22 mouse cellular contexts compared by ENCODE assay signal in genomic region chr1:34871170-34871569, GRCm38 (mm10).
"Had no signal": no experiment of that assay in that cellular context is flagged by ENCODE, and none has a peak within 500 bp of the region (broad histone marks: within the 10 kb centered on the region; RNA-seq: fewer than 3 reads in every experiment).

No protein-coding gene starts in this region.

- H3K27ac ChIP-seq: hindbrain, embryonic 13.5 days; hindbrain, embryonic 15.5 days; hindbrain, postnatal 0 days; kidney, embryonic 15.5 days; kidney, postnatal 0 days; limb, embryonic 13.5 days; limb, embryonic 15.5 days; liver, embryonic 14.5 days had no signal

- ATAC-seq: hindbrain, postnatal 0 days; intestine, embryonic 16.5 days had no signal

- DNase-seq: gastrocnemius, postnatal 14 days; gastrocnemius, postnatal 36 days; heart, adult 18-20 months; heart, postnatal 10 days; kidney, adult 11 months; kidney, adult 2 months; kidney, adult 9 months; kidney, postnatal 14 days; kidney, postnatal 36 days; layer of hippocampus, adult 9-11 months; layer of hippocampus, postnatal 36 days; left cerebral cortex, postnatal 4 days had no signal

- H3K27me3 ChIP-seq: heart, embryonic 12.5 days; hindbrain, embryonic 13.5 days; hindbrain, embryonic 15.5 days; kidney, embryonic 15.5 days; limb, embryonic 13.5 days; limb, embryonic 15.5 days had no signal

- H3K4me3 ChIP-seq: heart, embryonic 12.5 days; hindbrain, embryonic 13.5 days; hindbrain, embryonic 15.5 days; kidney, embryonic 15.5 days; limb, embryonic 13.5 days; limb, embryonic 15.5 days had no signal

- H3K4me2 ChIP-seq: heart, embryonic 12.5 days; hindbrain, embryonic 13.5 days; hindbrain, embryonic 15.5 days; kidney, embryonic 15.5 days; limb, embryonic 13.5 days; limb, embryonic 15.5 days had no signal

- H3K4me1 ChIP-seq: heart, embryonic 12.5 days; hindbrain, embryonic 13.5 days; hindbrain, embryonic 15.5 days; kidney, embryonic 15.5 days; limb, embryonic 13.5 days; limb, embryonic 15.5 days had no signal

- H3K9ac ChIP-seq: heart, embryonic 12.5 days; hindbrain, embryonic 13.5 days; hindbrain, embryonic 15.5 days; kidney, embryonic 15.5 days; limb, embryonic 13.5 days; limb, embryonic 15.5 days; liver, embryonic 14.5 days had no signal

- H3K9me3 ChIP-seq: heart, embryonic 12.5 days; hindbrain, embryonic 13.5 days; hindbrain, embryonic 15.5 days; kidney, embryonic 15.5 days; limb, embryonic 13.5 days; limb, embryonic 15.5 days had no signal
